Comparison of ENCODE assay signal across 29 mouse cellular contexts in the genomic region with DNA sequence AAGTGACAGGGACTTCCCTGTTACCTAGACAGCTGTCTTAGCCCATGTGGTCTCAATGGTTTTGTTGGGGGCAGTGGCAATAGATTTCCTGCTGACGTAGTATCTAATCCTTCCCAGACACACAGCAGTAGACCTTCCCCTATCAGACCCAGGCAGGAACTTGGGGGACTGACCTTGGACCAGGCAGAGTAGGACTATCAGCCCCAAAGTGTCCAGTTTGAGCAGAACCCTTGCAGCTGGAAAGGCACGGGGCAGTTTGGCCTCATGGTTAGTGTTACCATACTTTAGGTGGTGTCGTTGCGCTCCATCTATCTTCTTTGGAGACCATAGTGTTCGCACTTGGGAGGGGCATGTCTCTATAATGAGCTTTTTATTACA. TPM values are rescaled to one million over a fixed set of nuclear protein-coding genes. Genes with fewer than 3 reads are reported as not detected.
"Had no signal": no experiment of that assay in that cellular context is flagged by ENCODE, and none has a peak within 500 bp of the region (broad histone marks: within the 10 kb centered on the region; RNA-seq: fewer than 3 reads in every experiment).

No protein-coding gene starts in this region.

- H3K4me1 ChIP-seq: heart, embryonic 15.5 days; hindbrain, embryonic 12.5 days; intestine, embryonic 15.5 days; limb, embryonic 10.5 days; limb, embryonic 12.5 days; liver, embryonic 13.5 days had no signal

- H3K9me3 ChIP-seq: heart, embryonic 13.5 days; heart, embryonic 15.5 days; hindbrain, embryonic 12.5 days; intestine, embryonic 15.5 days; limb, embryonic 10.5 days; limb, embryonic 12.5 days; liver, embryonic 13.5 days had no signal

- DNase-seq: gastrocnemius, adult 2 months; gastrocnemius, postnatal 10 days; gastrocnemius, postnatal 25 days; heart, adult 18-20 months; heart, postnatal 14 days; heart, postnatal 36 days; kidney, adult 18-20 months; kidney, adult 8-10 months; kidney, postnatal 10 days; kidney, postnatal 25 days; kidney, postnatal 4 days; layer of hippocampus, adult 9-11 months; liver; liver, embryonic 13.5 days had no signal

- H3K9ac ChIP-seq: heart, embryonic 13.5 days; heart, embryonic 15.5 days; hindbrain, embryonic 12.5 days; hindbrain, embryonic 14.5 days; intestine, embryonic 15.5 days; limb, embryonic 12.5 days; liver, embryonic 13.5 days had no signal

- H3K27me3 ChIP-seq: hindbrain, embryonic 12.5 days; intestine, embryonic 15.5 days had no signal

- H3K36me3 ChIP-seq: heart, embryonic 13.5 days; heart, embryonic 15.5 days; hindbrain, embryonic 12.5 days; intestine, embryonic 15.5 days; limb, embryonic 10.5 days; limb, embryonic 12.5 days; liver, embryonic 13.5 days had no signal

- H3K4me2 ChIP-seq: heart, embryonic 11.5 days; heart, embryonic 13.5 days; heart, embryonic 15.5 days; hindbrain, embryonic 12.5 days; hindbrain, embryonic 14.5 days; intestine, embryonic 15.5 days; limb, embryonic 12.5 days; liver, embryonic 11.5 days; liver, embryonic 13.5 days had no signal

- H3K4me3 ChIP-seq: gastrocnemius, adult 2 months; heart, embryonic 13.5 days; heart, embryonic 15.5 days; hindbrain, embryonic 12.5 days; intestine, embryonic 15.5 days; left cerebral cortex, adult 2 months; limb, embryonic 10.5 days; limb, embryonic 12.5 days; liver, embryonic 13.5 days had no signal

- H3K27ac ChIP-seq: gastrocnemius, adult 2 months; heart, embryonic 13.5 days; heart, embryonic 15.5 days; hindbrain, embryonic 12.5 days; hindbrain, embryonic 14.5 days; intestine, embryonic 15.5 days; left cerebral cortex, adult 2 months; limb, embryonic 10.5 days; limb, embryonic 12.5 days; liver, embryonic 13.5 days had no signal

- ATAC-seq: hindbrain, embryonic 16.5 days; inflammation-experienced regulatory T-cells, adult 6 months; intestine, embryonic 15.5 days; intestine, postnatal 0 days had no signal

RNA-seq across cellular contexts. Expression of gene Slc41a2, which starts 8.7 kb away (rescaled TPM):
- total RNA-seq: granulocyte monocyte progenitor cell, adult 5-6 weeks; hematopoietic stem cell, adult 5-6 weeks had no signal
